Mouse (Mus musculus) embryonic facial prominence, embryonic 10.5 days (tissue): ENCODE results near the gene Cldn34c1. TPM values are rescaled to one million over a fixed set of nuclear protein-coding genes. Genes with fewer than 3 reads are reported as not detected.
A peak's percentile ranks its signal among the peaks of the same experiment; 100 is the strongest.
"Not testable (repeated sequence)": the region's sequence is repeated elsewhere in the genome, so short reads cannot be mapped to it uniquely, and the experiment has no call there.

Experiments used
- DNase-seq: peaks from one replicate; pipeline ENCODE4 v3.0.0-alpha.2; 2017; ENCODE audit warnings: low spot score
- H3K27ac ChIP-seq: fragments of 300-500 bp; sonication (generic); replicated peaks from 2 replicates; pipeline ENCODE4 v1.5.1; 2016; ENCODE audit warnings: mild to moderate bottlenecking
- H3K27me3 ChIP-seq: fragments of 300-500 bp; sonication (generic); replicated peaks from 2 replicates; pipeline ENCODE4 v1.6.1; 2016; ENCODE audit warnings: low read depth, mild to moderate bottlenecking; ENCODE audit not compliant: poor library complexity, severe bottlenecking
- H3K36me3 ChIP-seq: fragments of 300-500 bp; sonication (generic); replicated peaks from 2 replicates; pipeline ENCODE4 v1.6.1; 2016; ENCODE audit warnings: mild to moderate bottlenecking, moderate library complexity
- H3K4me1 ChIP-seq: fragments of 300-500 bp; sonication (generic); 2 replicates; pipeline ENCODE4 v1.6.1; 2016
- H3K4me3 ChIP-seq: fragments of 300-500 bp; sonication (generic); 2 replicates; pipeline ENCODE4 v1.5.1; 2016; ENCODE audit warnings: mild to moderate bottlenecking, moderate library complexity
- H3K9me3 ChIP-seq: fragments of 300-500 bp; sonication (generic); 2 replicates; pipeline ENCODE4 v1.6.1; 2016; ENCODE audit warnings: mild to moderate bottlenecking
- WGBS: fragments of 180-500 bp; shearing (Covaris S2); methylation state at CpG from one replicate; pipeline ENCODE4 v1.1.7; 2016; 5-methylcytosine and 5-hydroxymethylcytosine counted together
- polyA plus RNA-seq: library from polyadenylated mRNA; unstranded; fragments of >200 nt; fragmentation: Nextera tagmentation; extraction: Ambion mirVana; gene quantifications from 2 replicates; pipeline ENCODE4 v1.2.1, GENCODE M21; 2016

Gene Cldn34c1
- polyA plus RNA-seq, result 12.7 and 15.3 TPM in 2 replicates

DNA sequence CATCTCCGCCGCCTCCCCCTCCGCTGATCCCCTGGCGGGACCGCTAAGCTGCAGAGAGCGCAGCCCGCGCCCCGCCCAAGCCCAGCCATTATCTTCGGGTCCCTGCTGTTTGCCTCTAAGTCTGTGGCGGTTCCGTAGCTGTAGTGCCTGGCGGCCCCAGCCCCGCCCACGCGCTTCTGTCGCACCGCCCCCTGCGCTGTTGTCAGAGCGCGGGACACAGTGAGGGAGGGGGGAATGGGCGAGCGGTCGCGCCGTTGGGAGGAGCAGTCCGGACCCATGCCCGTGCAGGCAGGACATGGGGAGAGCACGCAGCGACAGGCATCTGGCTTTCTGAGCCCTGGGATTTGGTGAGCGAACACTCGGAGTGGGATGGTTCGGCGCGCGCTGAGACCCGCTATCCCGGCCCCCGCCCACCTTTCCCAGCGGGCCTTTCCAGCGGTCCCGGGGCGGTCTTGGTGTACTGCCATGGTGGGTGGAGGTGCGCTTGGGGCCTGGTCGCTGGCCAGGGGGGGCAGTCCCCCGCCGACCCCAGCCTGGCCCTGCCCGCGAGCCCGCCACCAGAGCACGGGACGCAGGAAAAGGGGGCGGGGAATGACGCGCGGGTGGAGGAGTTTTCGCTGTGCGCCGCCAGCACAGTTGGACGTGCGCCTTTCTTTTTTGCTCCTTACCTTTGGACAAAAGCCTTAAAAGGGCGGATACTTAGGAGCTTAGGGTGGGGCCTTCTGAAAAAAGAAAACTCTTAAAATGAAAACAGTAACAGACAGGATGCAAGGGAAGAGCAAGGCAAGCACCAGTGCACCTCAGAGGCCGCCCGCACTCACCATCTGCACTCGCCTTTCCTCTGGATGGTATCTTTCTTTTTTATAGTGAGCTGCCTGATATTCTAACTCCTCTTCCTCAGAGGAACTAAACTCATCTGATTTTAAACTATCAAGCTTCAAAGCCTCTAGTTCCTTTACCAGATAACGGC is at the start of gene Cldn34c1:
TSS of gene Cldn34c1 (plus strand) at position 205 of the 970 bp plus-strand sequence.
- H3K4me3 ChIP-seq, result peak within 1 kb of the TSS; percentile 63
- H3K36me3 ChIP-seq, result no peaks in the 10 kb centered on the region
- 0 out of 2 replicates have a peak, but pooled peaks cover 7% of the 10 kb centered on the region for H3K9me3 ChIP-seq
- DNase-seq, result peak; percentile 90
- no peaks in the 10 kb centered on the region for H3K27me3 ChIP-seq
- 5% methylated on average over 66 of the region's 66 CpGs for WGBS
- H3K4me1 ChIP-seq, result no peaks in the 10 kb centered on the region
- peak within 1 kb of the TSS; percentile 89 for H3K27ac ChIP-seq

- DNase-seq, result no peak
- Histone ChIP-seq H3K4me1 (no peaks in the 10 kb centered on the region), H3K9me3 (no peaks in the 10 kb centered on the region), H3K27ac (no peak overlapping the region), H3K27me3 (no peaks in the 10 kb centered on the region), H3K4me3 (no peak overlapping the region), H3K36me3 (no peaks in the 10 kb centered on the region)
- 86% methylated on average over 3 of the region's 3 CpGs for WGBS
Measured at GRCm38 (mm10) chrX:123087441-123087840, 15.9 kb upstream of the Cldn34c1 start.

GRCm38 (mm10) chrX:123102806-123103205 is 489 bp upstream of the Cldn34c1 start:
- H3K27me3 ChIP-seq, H3K4me1 ChIP-seq, DNase-seq, H3K36me3 ChIP-seq, H3K9me3 ChIP-seq: not testable (repeated sequence)
- Histone ChIP-seq H3K27ac (peak overlapping the region; percentile 89), H3K4me3 (peak overlapping the region; percentile 63)
- 16% methylated on average over 5 of the region's 5 CpGs for WGBS

DNA sequence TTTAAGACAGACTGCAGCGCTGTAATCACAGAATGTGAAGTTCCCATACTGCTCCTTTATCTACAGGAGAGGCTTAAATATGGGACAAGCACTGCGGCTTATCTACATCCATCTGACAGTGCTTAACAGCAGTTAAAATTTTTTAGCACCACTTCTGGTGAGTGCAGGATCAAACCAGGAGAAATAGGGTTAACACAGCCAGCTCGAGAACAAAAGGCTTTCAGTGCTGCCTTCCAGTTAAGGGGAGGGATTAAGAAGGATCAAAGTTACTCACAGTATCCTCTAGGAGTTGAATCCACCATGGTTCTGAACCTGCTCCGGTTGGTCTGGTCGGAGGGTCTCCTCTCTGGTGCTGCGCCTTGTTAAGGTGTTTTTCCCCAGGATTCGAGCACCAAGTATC is 1.4 kb downstream of the Cldn34c1 start:
- H3K27me3 ChIP-seq, H3K9me3 ChIP-seq, H3K36me3 ChIP-seq, H3K4me1 ChIP-seq: not testable (repeated sequence)
- WGBS, result 18% methylated on average over 7 of the region's 7 CpGs
- peak overlapping the region; percentile 89 for H3K27ac ChIP-seq
- peak overlapping the region; percentile 63 for H3K4me3 ChIP-seq
- peak; percentile 24 for DNase-seq

DNA sequence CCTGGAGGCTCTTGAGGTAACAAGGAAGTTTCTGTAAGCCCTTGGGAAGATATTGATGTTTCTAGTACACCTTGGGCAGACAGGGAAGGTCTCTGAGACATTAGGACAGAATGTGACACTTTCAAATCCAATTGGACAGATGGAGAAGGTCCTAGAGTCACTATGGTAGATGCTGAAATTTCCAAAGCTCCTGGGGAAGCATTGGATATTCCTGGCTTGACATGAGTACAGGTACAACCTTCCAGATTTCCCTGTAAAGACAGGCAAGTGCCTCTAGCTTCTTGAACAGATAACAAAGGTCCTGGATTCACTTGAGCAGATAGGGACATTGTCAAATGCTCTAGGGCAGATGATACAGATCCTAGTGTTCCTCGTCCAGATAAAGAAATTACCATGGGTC is 119.1 kb downstream of the Cldn34c1 start, which contains the start of gene Srsx:
TSS of gene Srsx (minus strand) at position 101 of the 400 bp plus-strand sequence.
- 75% methylated on average over 1 of the region's 1 CpGs for WGBS
- H3K4me3 ChIP-seq, H3K9me3 ChIP-seq, H3K27me3 ChIP-seq, DNase-seq, H3K27ac ChIP-seq, H3K36me3 ChIP-seq, H3K4me1 ChIP-seq: not testable (repeated sequence)

Other genes starting within 250 kb of the Cldn34c1 start
- not detected in 2 replicates for gene Gm17521, start 73.8 kb upstream of the Cldn34c1 start, polyA plus RNA-seq
- gene Srsx, start 119.0 kb downstream of the Cldn34c1 start, polyA plus RNA-seq, result not detected in 2 replicates
- gene Gm17577, start 143.4 kb downstream of the Cldn34c1 start, polyA plus RNA-seq, result not detected in 2 replicates